Mouse (Mus musculus) lung, postnatal 0 days (tissue): ENCODE data around the gene Mipol1. TPM values are rescaled to one million over a fixed set of nuclear protein-coding genes. Genes with fewer than 3 reads are reported as not detected.
A peak's percentile ranks its signal among the peaks of the same experiment; 100 is the strongest.

Experiments
- ATAC-seq: fragments of 200-750 bp; cut with Nextera tagmentation; 2 replicates; pipeline ENCODE4 v1.8.0; 2017; ENCODE audit warnings: moderate library complexity
- DNase-seq: peaks from one replicate; pipeline ENCODE4 v3.0.0-alpha.2; 2016; ENCODE audit warnings: low spot score
- H3K27ac ChIP-seq: fragments of 300-500 bp; sonication (generic); 2 replicates; pipeline ENCODE4 v1.5.1; 2014; ENCODE audit warnings: antibody characterized with exemption, mild to moderate bottlenecking, low read length, mixed read lengths
- H3K27me3 ChIP-seq: fragments of 300-500 bp; sonication (generic); replicated peaks from 2 replicates; pipeline ENCODE4 v1.6.1; 2014; ENCODE audit warnings: low read length, mixed read lengths; ENCODE audit not compliant: insufficient read depth
- H3K36me3 ChIP-seq: fragments of 300-500 bp; sonication (generic); 2 replicates; pipeline ENCODE4 v1.6.1; 2014; ENCODE audit warnings: low read length, mixed read lengths; ENCODE audit not compliant: insufficient read depth
- H3K4me1 ChIP-seq: fragments of 300-500 bp; sonication (generic); 2 replicates; pipeline ENCODE4 v1.6.1; 2014; ENCODE audit warnings: antibody characterized with exemption, low read depth, low read length, mixed read lengths; ENCODE audit not compliant: insufficient read depth
- H3K4me2 ChIP-seq: fragments of 300-500 bp; sonication (generic); replicated peaks from 2 replicates; pipeline ENCODE4 v1.6.1; 2014; ENCODE audit warnings: low read depth, mild to moderate bottlenecking, low read length, moderate library complexity, mixed read lengths
- H3K4me3 ChIP-seq: fragments of 300-500 bp; sonication (generic); 2 replicates; pipeline ENCODE4 v1.5.1; 2014; ENCODE audit warnings: low read depth, low read length
- H3K9ac ChIP-seq: fragments of 300-500 bp; sonication (generic); replicated peaks from 2 replicates; pipeline ENCODE4 v1.6.1; 2014; ENCODE audit warnings: low read depth, mild to moderate bottlenecking
- H3K9me3 ChIP-seq: fragments of 300-500 bp; sonication (generic); 2 replicates; pipeline ENCODE4 v1.6.1; 2016; ENCODE audit warnings: low read length, mixed read lengths
- CTCF ChIP-seq: IDR thresholded peaks from 2 replicates; pipeline ENCODE4 v1.5.1; 2016; ENCODE audit warnings: antibody characterized with exemption, mild to moderate bottlenecking
- EP300 ChIP-seq: IDR thresholded peaks from 2 replicates; pipeline ENCODE4 v1.6.1; 2016; ENCODE audit warnings: antibody characterized with exemption, mild to moderate bottlenecking, control low read depth
- WGBS: fragments of 180-500 bp; shearing (Covaris S2); extraction: QIAGEN DNeasy Blood & Tissue Kit; methylation state at CpG from one replicate; pipeline ENCODE4 v1.1.7; 2014; 5-methylcytosine and 5-hydroxymethylcytosine counted together
- polyA plus RNA-seq: library from polyadenylated mRNA; unstranded; fragments of >200 nt; fragmentation: Nextera tagmentation; extraction: Ambion mirVana; gene quantifications from 2 replicates; pipeline ENCODE4 v1.2.1, GENCODE M21; 2015

Mipol1 gene
- polyA plus RNA-seq, 1 experiment from 2014 or later = 6.4 TPM

DNA sequence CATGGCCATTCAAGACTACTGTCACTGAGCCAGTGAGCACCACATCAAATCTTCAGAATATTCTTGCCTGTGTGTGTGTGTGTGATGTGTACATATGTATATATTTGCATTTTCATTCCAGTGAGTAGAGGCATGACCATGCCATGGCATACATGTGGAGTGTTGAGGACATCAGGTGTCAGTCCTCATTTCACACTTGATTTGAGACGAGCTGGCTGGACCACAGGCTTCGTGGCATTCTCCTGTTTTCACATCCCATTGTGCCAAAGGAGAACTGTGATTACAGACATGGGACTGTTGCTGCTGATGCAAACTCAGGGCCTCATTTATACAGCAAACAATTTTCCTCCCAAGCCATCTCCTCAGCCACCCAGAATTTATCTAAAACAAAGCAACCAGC lies 132.5 kb downstream of the Mipol1 start:
- WGBS = 43% methylated on average over 2 of the region's 2 CpGs
- H3K9ac ChIP-seq = no peak overlapping the region

GRCm38 (mm10) chr12:57364027-57364426 lies 133.8 kb downstream of the Mipol1 start:
- DNase-seq (no peak), ATAC-seq (no peak)
- H3K4me2 ChIP-seq = no peak overlapping the region
- no peak overlapping the region for H3K9ac ChIP-seq
- TF ChIP-seq EP300 = no peak
- TF ChIP-seq CTCF = no peak
- no peaks in the 10 kb centered on the region for H3K27me3 ChIP-seq
- no peak overlapping the region for H3K4me3 ChIP-seq
- H3K4me1 ChIP-seq = no peaks in the 10 kb centered on the region
- no peaks in the 10 kb centered on the region for H3K9me3 ChIP-seq
- WGBS = 51% methylated on average over 7 of the region's 7 CpGs
- H3K27ac ChIP-seq = no peak overlapping the region
- H3K36me3 ChIP-seq = no peaks in the 10 kb centered on the region

More for the DNA sequence above, 132.5 kb downstream of the Mipol1 start:
- H3K27me3 ChIP-seq = no peaks in the 10 kb centered on the region
- no peak for ATAC-seq
- DNase-seq = no peak
- no peak for TF ChIP-seq CTCF
- no peak for TF ChIP-seq EP300
- no peaks in the 10 kb centered on the region for H3K9me3 ChIP-seq
- no peaks in the 10 kb centered on the region for H3K4me1 ChIP-seq
- H3K4me2 ChIP-seq = no peak overlapping the region
- no peak overlapping the region for H3K27ac ChIP-seq
- no peak overlapping the region for H3K4me3 ChIP-seq
- H3K36me3 ChIP-seq = no peaks in the 10 kb centered on the region

- Histone ChIP-seq H3K9me3 (no peaks in the 10 kb centered on the region), H3K27me3 (no peaks in the 10 kb centered on the region), H3K36me3 (no peaks in the 10 kb centered on the region), H3K9ac (no peak overlapping the region), H3K27ac (no peak overlapping the region), H3K4me3 (no peak overlapping the region), H3K4me2 (no peak overlapping the region), H3K4me1 (no peaks in the 10 kb centered on the region)
- DNase-seq (no peak), ATAC-seq (no peak)
- WGBS = 77% methylated on average over 3 of the region's 3 CpGs
- TF ChIP-seq EP300 = no peak
- no peak for TF ChIP-seq CTCF
Observed at GRCm38 (mm10) chr12:57371790-57372547, 141.7 kb downstream of the Mipol1 start.

- Histone ChIP-seq H3K9ac (no peak overlapping the region), H3K27me3 (no peaks in the 10 kb centered on the region), H3K4me3 (no peak overlapping the region), H3K36me3 (no peaks in the 10 kb centered on the region), H3K4me2 (no peak overlapping the region), H3K9me3 (no peaks in the 10 kb centered on the region), H3K27ac (no peak overlapping the region), H3K4me1 (no peaks in the 10 kb centered on the region)
- TF ChIP-seq EP300 (no peak), CTCF (no peak)
- 22% methylated on average over 6 of the region's 6 CpGs for WGBS
- peak; percentile 57 for DNase-seq
- ATAC-seq = peak; percentile 56; the same call in 1 of the 2 replicates
Observed at GRCm38 (mm10) chr12:57382797-57383196, 152.6 kb downstream of the Mipol1 start.

DNA sequence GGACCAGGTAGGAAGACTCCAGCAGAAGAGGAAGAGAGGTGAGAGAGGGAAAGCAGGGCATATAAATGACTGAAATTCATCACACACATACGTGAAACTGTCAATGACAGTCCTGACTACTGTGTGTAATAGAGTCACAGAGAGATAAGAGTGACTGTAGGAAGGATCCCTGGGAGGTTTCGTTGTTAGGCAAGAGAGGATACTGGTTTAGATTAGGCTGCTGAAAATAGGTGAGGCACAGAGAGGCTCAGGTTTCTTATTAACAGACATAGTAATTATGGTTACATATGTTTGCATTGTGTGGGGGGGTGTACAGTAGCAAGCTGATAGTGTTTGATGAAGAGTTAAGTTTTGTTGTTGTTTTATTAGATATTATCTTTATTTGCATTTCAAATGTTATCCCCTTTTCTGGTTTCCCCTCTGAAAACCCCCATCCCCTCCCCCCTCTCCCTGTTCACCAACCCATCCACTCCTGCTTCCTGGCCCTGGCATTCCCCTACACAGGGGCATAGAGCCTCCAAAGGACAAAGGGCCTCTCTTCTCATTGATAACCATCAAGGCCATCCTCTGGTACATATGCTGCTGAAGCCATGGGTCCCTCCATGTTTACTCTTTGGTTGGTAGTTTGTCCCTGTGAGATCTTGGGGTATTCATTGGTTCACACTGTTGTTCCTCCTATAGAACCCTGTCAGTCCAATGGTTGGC lies 157.5 kb downstream of the Mipol1 start:
- H3K4me2 ChIP-seq = no peak overlapping the region
- WGBS = 85% methylated on average over 2 of the region's 2 CpGs
- ATAC-seq (no peak), DNase-seq (no peak)
- no peak overlapping the region for H3K9ac ChIP-seq
- no peak overlapping the region for H3K27ac ChIP-seq
- no peaks in the 10 kb centered on the region for H3K27me3 ChIP-seq
- H3K4me1 ChIP-seq = no peaks in the 10 kb centered on the region
- no peaks in the 10 kb centered on the region for H3K36me3 ChIP-seq
- no peaks in the 10 kb centered on the region for H3K9me3 ChIP-seq
- TF ChIP-seq CTCF = no peak
- TF ChIP-seq EP300 = no peak
- H3K4me3 ChIP-seq = no peak overlapping the region

- no peak overlapping the region for H3K27ac ChIP-seq
- TF ChIP-seq EP300 = no peak
- no peaks in the 10 kb centered on the region for H3K4me1 ChIP-seq
- H3K9me3 ChIP-seq = no peaks in the 10 kb centered on the region
- WGBS = 56% methylated on average over 4 of the region's 4 CpGs
- no peak overlapping the region for H3K4me3 ChIP-seq
- no peak overlapping the region for H3K9ac ChIP-seq
- no peak for ATAC-seq
- H3K36me3 ChIP-seq = no peaks in the 10 kb centered on the region
- H3K27me3 ChIP-seq = no peaks in the 10 kb centered on the region
- no peak overlapping the region for H3K4me2 ChIP-seq
- peak; percentile 20 for DNase-seq
Observed at GRCm38 (mm10) chr12:57399547-57399946, 169.3 kb downstream of the Mipol1 start.
